Mouse (Mus musculus): Measurements from ENCODE around the gene Acss2. TPM values are rescaled to one million over a fixed set of nuclear protein-coding genes. Genes with fewer than 3 reads are reported as not detected.

The Acss2 gene
- total and polyA plus RNA-seq, 2 experiments from 2014 or later: 16.3 to 25.5 TPM

- H3K4me2 ChIP-seq (ENCODE audit: low read depth): no peak overlapping the region
- H3K4me3 ChIP-seq (ENCODE audit: low read depth, low read length): no peak overlapping the region
- H3K27me3 ChIP-seq (ENCODE audit: insufficient read depth, low read length): no peaks in the 10 kb centered on the region
- WGBS: 76% methylated on average over 6 of the region's 6 CpGs
- H3K9ac ChIP-seq: no peak overlapping the region
- no peaks in the 10 kb centered on the region for H3K9me3 ChIP-seq (ENCODE audit: low read length)
- H3K27ac ChIP-seq (ENCODE audit: low read depth, low read length): no peak overlapping the region
- DNase-seq (no peak), ATAC-seq (no peak)
- H3K4me1 ChIP-seq (ENCODE audit: insufficient read depth): peaks cover 8% of the 10 kb centered on the region; the same call in 1 of the 2 replicates
- no peaks in the 10 kb centered on the region for H3K36me3 ChIP-seq (ENCODE audit: insufficient read depth)
- TF ChIP-seq CTCF (IDR thresholded peaks at IDR 0.05; ENCODE audit: low read depth): no peak
Observed at GRCm38 (mm10) chr2:155589521-155589920, 71.8 kb downstream of the Acss2 start.

- no peak for TF ChIP-seq CTCF (IDR thresholded peaks at IDR 0.05; ENCODE audit: low read depth)
Observed at GRCm38 (mm10) chr2:155590876-155591275, 73.1 kb downstream of the Acss2 start.

GRCm38 (mm10) chr2:155591676-155592075 lies 73.9 kb downstream of the Acss2 start:
- WGBS: 6% methylated on average over 6 of the region's 6 CpGs
- TF ChIP-seq CTCF (IDR thresholded peaks at IDR 0.05; ENCODE audit: low read depth): no peak

More at GRCm38 (mm10) chr2:155590876-155591275, 73.1 kb downstream of the Acss2 start:
- Histone ChIP-seq H3K4me2 (ENCODE audit: low read depth) (no peak overlapping the region), H3K9ac (no peak overlapping the region), H3K9me3 (ENCODE audit: low read length) (no peaks in the 10 kb centered on the region), H3K4me3 (ENCODE audit: low read depth, low read length) (no peak overlapping the region), H3K4me1 (ENCODE audit: insufficient read depth) (peaks cover 8% of the 10 kb centered on the region; the same call in 1 of the 2 replicates), H3K27ac (ENCODE audit: low read depth, low read length) (no peak overlapping the region), H3K36me3 (ENCODE audit: insufficient read depth) (no peaks in the 10 kb centered on the region), H3K27me3 (ENCODE audit: insufficient read depth, low read length) (no peaks in the 10 kb centered on the region)
- ATAC-seq (no peak), DNase-seq (no peak)
- 83% methylated on average over 2 of the region's 2 CpGs for WGBS

GRCm38 (mm10) chr2:155592137-155592853 lies 74.5 kb downstream of the Acss2 start, which contains the start of gene Gss:
TSS of gene Gss (minus strand) at chr2:155592810.
- DNase-seq (peak; percentile 96), ATAC-seq (peak; percentile 97)
- Histone ChIP-seq H3K9ac (peak within 1 kb of the TSS; percentile 43), H3K4me3 (ENCODE audit: low read depth, low read length) (peak within 1 kb of the TSS; percentile 55), H3K4me1 (ENCODE audit: insufficient read depth) (peaks cover 8% of the 10 kb centered on the region; the same call in 1 of the 2 replicates), H3K27me3 (ENCODE audit: insufficient read depth, low read length) (no peaks in the 10 kb centered on the region), H3K4me2 (ENCODE audit: low read depth) (peak within 1 kb of the TSS; percentile 78), H3K9me3 (ENCODE audit: low read length) (no peaks in the 10 kb centered on the region), H3K27ac (ENCODE audit: low read depth, low read length) (peak within 1 kb of the TSS; percentile 24; the same call in 1 of the 2 replicates), H3K36me3 (ENCODE audit: insufficient read depth) (no peaks in the 10 kb centered on the region)
- no peak for TF ChIP-seq CTCF (IDR thresholded peaks at IDR 0.05; ENCODE audit: low read depth)
- WGBS: under 1% methylated on average over 53 of the region's 53 CpGs

More at GRCm38 (mm10) chr2:155591676-155592075, 73.9 kb downstream of the Acss2 start:
- Histone ChIP-seq H3K9ac (peak overlapping the region; percentile 43), H3K9me3 (ENCODE audit: low read length) (no peaks in the 10 kb centered on the region), H3K4me2 (ENCODE audit: low read depth) (peak overlapping the region; percentile 78), H3K27ac (ENCODE audit: low read depth, low read length) (peak overlapping the region; percentile 24; the same call in 1 of the 2 replicates), H3K4me1 (ENCODE audit: insufficient read depth) (peaks cover 8% of the 10 kb centered on the region; the same call in 1 of the 2 replicates), H3K4me3 (ENCODE audit: low read depth, low read length) (peak overlapping the region; percentile 55), H3K27me3 (ENCODE audit: insufficient read depth, low read length) (no peaks in the 10 kb centered on the region), H3K36me3 (ENCODE audit: insufficient read depth) (no peaks in the 10 kb centered on the region)
- DNase-seq (no peak), ATAC-seq (no peak)

- Histone ChIP-seq H3K4me1 (ENCODE audit: insufficient read depth) (peaks cover 8% of the 10 kb centered on the region; the same call in 1 of the 2 replicates), H3K36me3 (ENCODE audit: insufficient read depth) (no peaks in the 10 kb centered on the region), H3K27ac (ENCODE audit: low read depth, low read length) (0 out of 2 replicates have a peak overlapping the region, but pooled peaks have one; percentile 9), H3K27me3 (ENCODE audit: insufficient read depth, low read length) (no peaks in the 10 kb centered on the region), H3K4me3 (ENCODE audit: low read depth, low read length) (peak overlapping the region; percentile 55), H3K4me2 (ENCODE audit: low read depth) (peak overlapping the region; percentile 78), H3K9me3 (ENCODE audit: low read length) (no peaks in the 10 kb centered on the region), H3K9ac (peak overlapping the region; percentile 43)
- no peak; the same call in 1 of the 2 replicates for ATAC-seq
- DNase-seq: no peak
- under 1% methylated on average over 9 of the region's 9 CpGs for WGBS
- 0 out of 2 replicates have a peak, but pooled peaks have one; percentile 36 for TF ChIP-seq CTCF (IDR thresholded peaks at IDR 0.05; ENCODE audit: low read depth)
Observed at GRCm38 (mm10) chr2:155592854-155593283, 75.1 kb downstream of the Acss2 start.

- no peak overlapping the region for H3K4me2 ChIP-seq (ENCODE audit: low read depth)
- peaks cover 8% of the 10 kb centered on the region; the same call in 1 of the 2 replicates for H3K4me1 ChIP-seq (ENCODE audit: insufficient read depth)
- H3K36me3 ChIP-seq (ENCODE audit: insufficient read depth): no peaks in the 10 kb centered on the region
- no peaks in the 10 kb centered on the region for H3K27me3 ChIP-seq (ENCODE audit: insufficient read depth, low read length)
- H3K9ac ChIP-seq: no peak overlapping the region
- no peak for TF ChIP-seq CTCF (IDR thresholded peaks at IDR 0.05; ENCODE audit: low read depth)
- 86% methylated on average over 6 of the region's 6 CpGs for WGBS
- H3K27ac ChIP-seq (ENCODE audit: low read depth, low read length): no peak overlapping the region
- no peaks in the 10 kb centered on the region for H3K9me3 ChIP-seq (ENCODE audit: low read length)
- no peak for ATAC-seq
- no peak overlapping the region for H3K4me3 ChIP-seq (ENCODE audit: low read depth, low read length)
- no peak for DNase-seq
Observed at GRCm38 (mm10) chr2:155595516-155595915, 77.8 kb downstream of the Acss2 start.

GRCm38 (mm10) chr2:155603707-155604106 lies 86.0 kb downstream of the Acss2 start:
- WGBS: 61% methylated on average over 3 of the region's 3 CpGs
- Histone ChIP-seq H3K36me3 (ENCODE audit: insufficient read depth) (no peaks in the 10 kb centered on the region), H3K4me2 (ENCODE audit: low read depth) (no peak overlapping the region), H3K4me1 (ENCODE audit: insufficient read depth) (no peaks in the 10 kb centered on the region), H3K27ac (ENCODE audit: low read depth, low read length) (no peak overlapping the region), H3K9ac (no peak overlapping the region), H3K4me3 (ENCODE audit: low read depth, low read length) (no peak overlapping the region), H3K9me3 (ENCODE audit: low read length) (no peaks in the 10 kb centered on the region), H3K27me3 (ENCODE audit: insufficient read depth, low read length) (no peaks in the 10 kb centered on the region)
- no peak for DNase-seq
- ATAC-seq: no peak
- no peak for TF ChIP-seq CTCF (IDR thresholded peaks at IDR 0.05; ENCODE audit: low read depth)
